Mouse (Mus musculus) megakaryocyte-erythroid progenitor cell, adult 5-6 weeks (primary cell): Measurements from ENCODE around the gene Pou4f2. TPM values are rescaled to one million over a fixed set of nuclear protein-coding genes. Genes with fewer than 3 reads are reported as not detected.

ENCODE experiments used
- ATAC-seq: replicated peaks from 2 replicates; pipeline ENCODE4 v1.8.0; 2016; ENCODE audit warnings: mild to moderate bottlenecking, inconsistent platforms; ENCODE audit not compliant: severe bottlenecking, poor library complexity, low FRiP score, low TSS enrichment
- total RNA-seq, 2 experiments: library from RNA; stranded (forward) in 1 of 2; stranded (reverse) in 1 of 2; fragments of 200-1000, 215-1000 nt in 1 of 2; fragments of >200 nt in 1 of 2; fragmentation: Nextera tagmentation in 1 of 2; gene quantifications; 2 replicates each; pipeline ENCODE4 v1.2.3; 2014 to 2017

The Pou4f2 gene
- total RNA-seq, 2 experiments from 2014 or later = not detected

DNA sequence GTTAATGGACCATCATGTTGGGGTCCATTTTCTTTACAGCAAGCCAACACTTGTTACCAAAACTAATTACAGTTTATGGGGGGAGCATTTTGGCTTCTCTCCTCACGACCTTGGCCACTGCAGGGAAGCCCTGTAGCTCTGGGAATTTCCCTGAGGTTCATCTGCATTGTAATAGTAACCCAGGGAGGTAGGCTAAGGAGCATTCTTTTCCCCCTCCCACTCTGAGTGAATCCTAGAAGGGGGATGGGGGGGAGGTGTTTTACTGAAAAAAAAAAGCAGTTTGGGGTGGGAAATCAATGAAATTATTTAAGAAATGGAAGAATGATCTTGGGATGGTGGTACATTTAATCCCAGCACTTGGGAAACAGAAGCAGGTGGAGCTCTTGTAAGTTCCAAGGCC lies 12.5 kb downstream of the Pou4f2 start:
- no peak for ATAC-seq

DNA sequence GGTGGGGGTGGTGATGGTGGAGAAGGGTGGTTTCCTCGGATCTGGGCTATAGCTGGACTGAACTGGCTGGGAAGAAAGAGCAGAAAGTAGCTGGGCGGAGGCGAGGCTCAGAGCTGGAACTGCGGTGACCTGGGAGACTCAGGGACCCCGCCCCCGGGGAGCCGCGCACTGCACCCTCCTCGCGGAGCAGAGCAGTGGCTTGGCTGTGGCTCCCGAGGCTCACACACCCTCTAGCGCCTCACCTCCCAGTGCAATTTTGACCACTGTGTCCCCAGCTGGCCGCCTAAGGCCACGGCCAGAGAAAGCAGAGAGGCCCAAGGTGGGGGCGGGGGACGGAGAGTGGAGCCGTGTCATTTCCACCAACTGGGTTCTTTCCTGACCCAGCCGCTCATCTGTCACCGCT lies 16.3 kb downstream of the Pou4f2 start:
- no peak for ATAC-seq

GRCm38 (mm10) chr8:78419272-78419671 lies 17.2 kb downstream of the Pou4f2 start:
- ATAC-seq = no peak

- no peak for ATAC-seq
Observed at GRCm38 (mm10) chr8:78390756-78391155, 45.7 kb downstream of the Pou4f2 start.

Other genes with a start within 250 kb of the Pou4f2 start
- gene Ttc29, start 223.3 kb downstream of the Pou4f2 start, total RNA-seq (2014; fragmentation: Nextera tagmentation) = not detected in 2 replicates
- not detected in 2 replicates for gene Ttc29, start 223.3 kb downstream of the Pou4f2 start, total RNA-seq (2017)
- 184 and 218 TPM in 2 replicates for gene Rbmxl1, start 72.3 kb upstream of the Pou4f2 start, total RNA-seq (2014; fragmentation: Nextera tagmentation)
- 218 and 280 TPM in 2 replicates for gene Rbmxl1, start 72.3 kb upstream of the Pou4f2 start, total RNA-seq (2017)
- gene Slc10a7, start 72.7 kb upstream of the Pou4f2 start, total RNA-seq (2014; fragmentation: Nextera tagmentation) = 17.1 and 19.2 TPM in 2 replicates
- 11.0 and 13.5 TPM in 2 replicates for gene Slc10a7, start 72.7 kb upstream of the Pou4f2 start, total RNA-seq (2017)